In the genomic region with DNA sequence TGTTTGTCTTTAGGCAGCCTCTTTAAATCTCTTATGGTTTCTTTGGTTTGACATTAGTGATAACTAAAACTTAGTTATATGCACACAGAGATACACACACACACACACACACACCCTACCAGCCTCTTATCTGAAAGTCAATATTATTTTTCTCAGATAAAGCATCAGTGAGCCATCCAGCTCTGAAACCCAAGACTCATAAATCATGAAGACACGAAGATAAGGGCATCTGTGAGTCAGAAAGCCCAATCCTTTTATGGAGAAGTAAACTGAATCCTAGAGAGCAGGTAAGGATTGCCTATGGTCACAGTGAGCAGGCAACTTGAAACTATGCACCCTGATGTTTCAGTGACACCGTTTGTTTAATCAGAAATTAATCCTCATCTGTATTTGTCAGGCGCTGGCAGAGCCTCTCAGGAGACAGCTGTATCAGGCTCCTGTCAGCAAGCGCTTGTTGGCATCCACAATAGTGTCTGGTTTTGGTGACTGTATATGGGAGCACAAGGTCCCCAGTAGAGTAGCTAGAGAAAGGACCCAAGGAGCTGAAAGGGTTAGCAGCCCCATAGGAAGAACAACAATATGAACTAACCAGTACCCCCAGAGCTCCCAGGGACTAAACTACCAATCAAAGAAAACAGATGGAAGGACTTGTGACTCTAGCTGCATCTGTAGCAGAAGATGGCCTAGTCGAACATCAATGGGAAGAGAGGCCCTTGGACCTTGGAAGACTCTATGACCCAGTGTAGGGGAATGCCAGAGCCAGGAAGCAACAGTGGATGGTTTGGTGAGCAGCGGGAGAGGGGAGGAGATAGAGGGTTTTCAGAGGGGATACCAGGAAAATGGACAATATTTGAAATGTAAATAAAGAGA, we compare ENCODE assay signal across 25 mouse cellular contexts.
A peak's percentile ranks its signal among the peaks of the same experiment; 100 is the strongest.
DNase-seq lines count a peak whose midpoint lies in the region; ATAC-seq and TF ChIP-seq lines count a peak whose summit lies in the region.
"Had no signal": no experiment of that assay in that cellular context is flagged by ENCODE, and none has a peak within 500 bp of the region (broad histone marks: within the 10 kb centered on the region; RNA-seq: fewer than 3 reads in every experiment).

No protein-coding gene starts in this region.

- peak; percentile 89 for ATAC-seq in intestine, embryonic 16.5 days
- ATAC-seq in stomach, postnatal 0 days (ENCODE audit: low FRiP score, low TSS enrichment), result peak; percentile 75
- ATAC-seq: midbrain, embryonic 16.5 days had no signal

- WGBS in intestine, embryonic 16.5 days, result 41% methylated on average over 6 of the region's 6 CpGs
- WGBS in stomach, postnatal 0 days, result 33% methylated on average over 6 of the region's 6 CpGs
- 49% methylated on average over 6 of the region's 6 CpGs for WGBS in lung, adult 2 months

- no peak overlapping the region for H3K27ac ChIP-seq in intestine, embryonic 16.5 days (ENCODE audit: low read length)
- no peak overlapping the region for H3K27ac ChIP-seq in stomach, postnatal 0 days (replicated peaks)
- H3K27ac ChIP-seq: embryonic facial prominence, embryonic 10.5 days; embryonic facial prominence, embryonic 15.5 days; forebrain, embryonic 12.5 days; heart, embryonic 13.5 days; hindbrain, embryonic 14.5 days; kidney, postnatal 0 days; liver, embryonic 15.5 days; lung, embryonic 15.5 days; midbrain, embryonic 10.5 days had no signal

- TF ChIP-seq EP300 in stomach, postnatal 0 days (optimal IDR thresholded peaks at IDR 0.05), result no peak

- no peak for TF ChIP-seq CTCF in stomach, postnatal 0 days (IDR thresholded peaks at IDR 0.05; ENCODE audit: low read depth)
- no peak for TF ChIP-seq CTCF in lung, adult 2 months (IDR thresholded peaks at IDR 0.05; ENCODE audit: insufficient read depth, low read length)

- no peak overlapping the region for H3K4me2 ChIP-seq in intestine, embryonic 16.5 days (ENCODE audit: low read depth, low read length)
- H3K4me2 ChIP-seq in stomach, postnatal 0 days (replicated peaks; ENCODE audit: low read depth), result no peak overlapping the region
- H3K4me2 ChIP-seq: embryonic facial prominence, embryonic 15.5 days; forebrain, embryonic 12.5 days; heart, embryonic 13.5 days; hindbrain, embryonic 14.5 days; liver, embryonic 15.5 days; lung, embryonic 15.5 days had no signal

- no peak for TF ChIP-seq POLR2A in lung, adult 2 months (IDR thresholded peaks at IDR 0.05; ENCODE audit: borderline replicate concordance, extremely low read depth, low read depth, low read length)

- H3K36me3 ChIP-seq in intestine, embryonic 16.5 days (ENCODE audit: control insufficient read depth, insufficient read depth, low read length), result no peaks in the 10 kb centered on the region
- H3K36me3 ChIP-seq in stomach, postnatal 0 days (ENCODE audit: control insufficient read depth, insufficient read depth, low read length), result no peaks in the 10 kb centered on the region
- H3K36me3 ChIP-seq: embryonic facial prominence, embryonic 10.5 days; embryonic facial prominence, embryonic 15.5 days; forebrain, embryonic 12.5 days; heart, embryonic 13.5 days; liver, embryonic 15.5 days; lung, embryonic 15.5 days; midbrain, embryonic 10.5 days had no signal

- H3K27me3 ChIP-seq in intestine, embryonic 16.5 days (replicated peaks; ENCODE audit: control insufficient read depth, insufficient read depth, low read length), result no peaks in the 10 kb centered on the region
- H3K27me3 ChIP-seq in stomach, postnatal 0 days (ENCODE audit: control insufficient read depth, insufficient read depth, low read length), result no peaks in the 10 kb centered on the region
- H3K27me3 ChIP-seq: embryonic facial prominence, embryonic 15.5 days; forebrain, embryonic 12.5 days; heart, embryonic 13.5 days; liver, embryonic 15.5 days; lung, embryonic 15.5 days had no signal

- no peak overlapping the region for H3K9ac ChIP-seq in intestine, embryonic 16.5 days (ENCODE audit: low read depth, low read length)
- H3K9ac ChIP-seq in stomach, postnatal 0 days (ENCODE audit: low read length), result no peak overlapping the region
- H3K9ac ChIP-seq: embryonic facial prominence, embryonic 15.5 days; forebrain, embryonic 12.5 days; heart, embryonic 13.5 days; hindbrain, embryonic 14.5 days; liver, embryonic 15.5 days; lung, embryonic 15.5 days had no signal

- H3K4me1 ChIP-seq in intestine, embryonic 16.5 days (ENCODE audit: control insufficient read depth, insufficient read depth, low read length), result peaks cover 7% of the 10 kb centered on the region
- H3K4me1 ChIP-seq in stomach, postnatal 0 days (replicated peaks; ENCODE audit: control insufficient read depth, insufficient read depth), result no peaks in the 10 kb centered on the region
- H3K4me1 ChIP-seq in lung, adult 2 months (ENCODE audit: control insufficient read depth, insufficient read depth, low read length), result no peaks in the 10 kb centered on the region
- H3K4me1 ChIP-seq: embryonic facial prominence, embryonic 10.5 days; embryonic facial prominence, embryonic 15.5 days; forebrain, embryonic 12.5 days; liver, embryonic 15.5 days; lung, embryonic 15.5 days; midbrain, embryonic 10.5 days had no signal

- no peak overlapping the region for H3K4me3 ChIP-seq in intestine, embryonic 16.5 days (ENCODE audit: low read length)
- no peak overlapping the region for H3K4me3 ChIP-seq in stomach, postnatal 0 days (ENCODE audit: low read depth, low read length)
- H3K4me3 ChIP-seq in lung, adult 2 months (replicated peaks; ENCODE audit: extremely low read depth, low read depth, low read length), result no peak overlapping the region
- H3K4me3 ChIP-seq: embryonic facial prominence, embryonic 10.5 days; embryonic facial prominence, embryonic 15.5 days; forebrain, embryonic 12.5 days; heart, embryonic 13.5 days; liver, embryonic 15.5 days; lung, embryonic 15.5 days; midbrain, embryonic 10.5 days had no signal

- no peaks in the 10 kb centered on the region for H3K9me3 ChIP-seq in intestine, embryonic 16.5 days (ENCODE audit: control insufficient read depth, low read length)
- H3K9me3 ChIP-seq in stomach, postnatal 0 days (ENCODE audit: control insufficient read depth, low read length), result no peaks in the 10 kb centered on the region
- H3K9me3 ChIP-seq: embryonic facial prominence, embryonic 10.5 days; embryonic facial prominence, embryonic 15.5 days; forebrain, embryonic 12.5 days; heart, embryonic 13.5 days; liver, embryonic 15.5 days; lung, embryonic 15.5 days; midbrain, embryonic 10.5 days had no signal

- peak; percentile 9 for DNase-seq in adrenal gland, postnatal 14 days
- no peak for DNase-seq in adrenal gland, adult 8-10 months
- peak; percentile 6 for DNase-seq in NIH3T3 (ENCODE audit: low read depth)
- DNase-seq in stomach, postnatal 0 days (ENCODE audit: low spot score), result no peak
- DNase-seq in lung, adult 2 months, result no peak
- no peak for DNase-seq in cerebellum, adult 18-20 months
- DNase-seq: cerebellum, adult 11-12 months; cerebellum, postnatal 10 days; gastrocnemius, postnatal 10 days; heart, postnatal 10 days; kidney, adult 8-10 months; kidney, postnatal 4 days; right cerebral cortex, postnatal 25 days; spleen, adult 18-20 months had no signal

Comparison
In these comparisons a context has a peak if more than half of its experiments do, and no peak if none do; other contexts are left out.
1. DNase-seq: peak in adrenal gland, postnatal 14 days (single experiment) and NIH3T3 (single experiment); none in adrenal gland, adult 8-10 months (single experiment), stomach, postnatal 0 days (single experiment), lung, adult 2 months (single experiment) and cerebellum, adult 18-20 months (0 of 2).